In the genomic region with DNA sequence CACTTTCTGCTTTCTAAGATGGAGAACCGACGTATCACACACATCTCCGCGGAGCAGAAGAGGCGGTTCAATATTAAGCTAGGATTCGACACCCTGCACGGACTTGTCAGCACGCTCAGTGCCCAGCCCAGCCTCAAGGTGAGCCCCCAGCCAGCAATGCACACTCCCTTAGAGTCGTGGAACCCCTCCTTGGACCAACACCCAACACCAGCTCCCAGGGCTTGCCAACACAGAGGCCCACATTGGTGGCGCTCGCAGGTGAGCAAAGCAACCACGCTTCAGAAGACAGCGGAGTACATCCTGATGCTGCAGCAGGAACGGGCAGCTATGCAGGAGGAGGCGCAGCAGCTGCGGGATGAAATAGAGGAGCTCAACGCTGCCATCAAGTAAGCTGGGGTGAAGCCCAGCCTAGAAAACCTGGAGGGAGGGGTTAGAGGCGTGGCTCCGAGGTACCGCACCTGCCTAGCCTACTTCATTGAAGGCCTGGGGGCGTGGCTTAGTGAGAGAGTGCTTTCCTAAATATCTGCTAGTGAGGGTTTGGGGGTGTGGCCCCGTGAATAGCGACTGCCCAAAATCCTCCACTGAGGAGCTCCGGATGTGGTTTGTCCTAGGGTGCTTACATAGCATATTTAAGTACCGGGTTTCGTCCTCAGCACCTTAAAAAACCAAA, we compare ENCODE assay signal across 8 mouse cellular contexts. TPM values are rescaled to one million over a fixed set of nuclear protein-coding genes. Genes with fewer than 3 reads are reported as not detected.
DNase-seq lines count a peak whose midpoint lies in the region; ATAC-seq and TF ChIP-seq lines count a peak whose summit lies in the region.

No protein-coding gene starts in this region.

- ATAC-seq in heart, embryonic 15.5 days (replicated peaks; ENCODE audit: insufficient number of reproducible peaks, insufficient read depth, low FRiP score, low read depth): peak; percentile 57
- ATAC-seq in megakaryocyte progenitor cell, adult 5-6 weeks (replicated peaks; ENCODE audit: poor library complexity): peak; percentile 85

- DNase-seq in left cerebral cortex, adult 2 months (ENCODE audit: extremely low spot score in 1 of 2, low spot score in 2 of 2): peak in 1 of 2 experiments; percentile 15
- no peak for DNase-seq in left cerebral cortex, postnatal 10 days (ENCODE audit: extremely low spot score in 1 of 2, low spot score in 2 of 2)
- peak; percentile 60 for DNase-seq in c-Kit-positive CD71-positive TER-119-positive erythroid progenitor cells, embryonic 14.5 days (ENCODE audit: low spot score)
- peak; percentile 63 to 69 for DNase-seq in kidney, postnatal 36 days
- DNase-seq in spleen, postnatal 4 days (ENCODE audit: low spot score in 2 of 2): peak; percentile 56 to 70
- DNase-seq in adrenal gland, adult 8-10 months: no peak

- peaks cover 57% of the 10 kb centered on the region for H3K27me3 ChIP-seq in heart, embryonic 15.5 days

- H3K36me3 ChIP-seq in heart, embryonic 15.5 days: no peaks in the 10 kb centered on the region

- H3K4me3 ChIP-seq in left cerebral cortex, adult 2 months: peak overlapping the region; percentile 30
- H3K4me3 ChIP-seq in heart, embryonic 15.5 days: peak overlapping the region; percentile 28

- no peak overlapping the region for H3K27ac ChIP-seq in left cerebral cortex, adult 2 months
- no peak overlapping the region for H3K27ac ChIP-seq in heart, embryonic 15.5 days

- WGBS in heart, embryonic 15.5 days: 5% methylated on average over 26 of the region's 26 CpGs

- no peak overlapping the region for H3K9ac ChIP-seq in heart, embryonic 15.5 days

- no peak for TF ChIP-seq CTCF in left cerebral cortex, adult 2 months (IDR thresholded peaks at IDR 0.05)

- peaks cover 12% of the 10 kb centered on the region for H3K4me1 ChIP-seq in heart, embryonic 15.5 days (replicated peaks)

- no peaks in the 10 kb centered on the region for H3K9me3 ChIP-seq in heart, embryonic 15.5 days (replicated peaks)

- intact Hi-C loops in left cerebral cortex, adult 2 months (cut with DNase I): no loop called here
- intact Hi-C loops in left cerebral cortex, postnatal 10 days (cut with DNase I): no loop called here

- peak overlapping the region; percentile 53 for H3K4me2 ChIP-seq in heart, embryonic 15.5 days

RNA-seq across cellular contexts. Expression of a gene that starts 15.6 kb away (rescaled TPM):
- 10 to 100 TPM; 26.1 to 27.0 TPM for total RNA-seq in left cerebral cortex, adult 2 months (2021)
- total RNA-seq in left cerebral cortex, postnatal 10 days (2021): 10 to 100 TPM; 23.3 to 23.6 TPM
- 17.2 and 20.2 TPM in 2 replicates for polyA plus RNA-seq in heart, embryonic 15.5 days (2015; fragmentation: Nextera tagmentation; extraction: Ambion mirVana)
- 10.9 and 11.0 TPM in 2 replicates for total RNA-seq in megakaryocyte progenitor cell, adult 5-6 weeks (2015)
- 14.9 and 18.7 TPM in 2 replicates for total RNA-seq in megakaryocyte progenitor cell, adult 5-6 weeks (2017)
- 10 to 100 TPM; 21.2 to 30.4 (median 25.6) TPM for total RNA-seq in adrenal gland, adult 8-10 months (2022)

RNA-seq across cellular contexts. Expression of a gene that starts 34.2 kb away (rescaled TPM):
- total RNA-seq in left cerebral cortex, adult 2 months (2021): 10 to 100 TPM; 50.6 to 54.6 TPM
- 10 to 100 TPM; 29.4 to 33.0 TPM for total RNA-seq in left cerebral cortex, postnatal 10 days (2021)
- polyA plus RNA-seq in heart, embryonic 15.5 days (2015; fragmentation: Nextera tagmentation; extraction: Ambion mirVana): 39.3 and 39.4 TPM in 2 replicates
- 18.1 and 18.7 TPM in 2 replicates for total RNA-seq in megakaryocyte progenitor cell, adult 5-6 weeks (2015)
- total RNA-seq in megakaryocyte progenitor cell, adult 5-6 weeks (2017): 24.8 and 25.2 TPM in 2 replicates
- total RNA-seq in adrenal gland, adult 8-10 months (2022): 10 to 100 TPM; 65.5 to 89.7 (median 78.2) TPM

RNA-seq across cellular contexts. Expression of a gene that starts 44.2 kb away (rescaled TPM):
- total RNA-seq in left cerebral cortex, adult 2 months (2021): 1 to 10 TPM; 3.7 to 3.8 TPM
- total RNA-seq in left cerebral cortex, postnatal 10 days (2021): 1 to 10 TPM; 3.6 to 4.0 TPM
- polyA plus RNA-seq in heart, embryonic 15.5 days (2015; fragmentation: Nextera tagmentation; extraction: Ambion mirVana): 1.4 and 2.2 TPM in 2 replicates
- total RNA-seq in megakaryocyte progenitor cell, adult 5-6 weeks (2015): 0.07 and 0.27 TPM in 2 replicates
- not detected in 2 replicates for total RNA-seq in megakaryocyte progenitor cell, adult 5-6 weeks (2017)
- total RNA-seq in adrenal gland, adult 8-10 months (2022): 10 to 100 TPM; 33.6 to 42.9 (median 37.8) TPM

RNA-seq across cellular contexts. Expression of a gene that starts 53.2 kb away (rescaled TPM):
- 10 to 100 TPM; 76.2 to 79.7 TPM for total RNA-seq in left cerebral cortex, adult 2 months (2021)
- total RNA-seq in left cerebral cortex, postnatal 10 days (2021): 10 to 100 TPM; 44.6 to 45.7 TPM
- polyA plus RNA-seq in heart, embryonic 15.5 days (2015; fragmentation: Nextera tagmentation; extraction: Ambion mirVana): 20.9 and 25.8 TPM in 2 replicates
- total RNA-seq in megakaryocyte progenitor cell, adult 5-6 weeks (2015): 72.1 and 90.2 TPM in 2 replicates
- total RNA-seq in megakaryocyte progenitor cell, adult 5-6 weeks (2017): 128 and 160 TPM in 2 replicates
- total RNA-seq in adrenal gland, adult 8-10 months (2022): 100 to 1,000 TPM in 1 of 4 experiments, 10 to 100 TPM in 3; 71.4 to 118 (median 94.8) TPM

RNA-seq across cellular contexts. Expression of a gene that starts 55.8 kb away (rescaled TPM):
- total RNA-seq in left cerebral cortex, adult 2 months (2021): 10 to 100 TPM; 26.8 to 30.8 TPM
- total RNA-seq in left cerebral cortex, postnatal 10 days (2021): 10 to 100 TPM; 28.9 to 32.7 TPM
- polyA plus RNA-seq in heart, embryonic 15.5 days (2015; fragmentation: Nextera tagmentation; extraction: Ambion mirVana): 2.5 and 4.1 TPM in 2 replicates
- not detected in 2 replicates for total RNA-seq in megakaryocyte progenitor cell, adult 5-6 weeks (2015)
- total RNA-seq in megakaryocyte progenitor cell, adult 5-6 weeks (2017): not detected in 2 replicates
- 1 to 10 TPM; 2.2 to 6.5 (median 4.8) TPM for total RNA-seq in adrenal gland, adult 8-10 months (2022)

Comparison
In these comparisons a context has a peak if more than half of its experiments do, and no peak if none do; other contexts are left out.
1. DNase-seq: peak in c-Kit-positive CD71-positive TER-119-positive erythroid progenitor cells, embryonic 14.5 days (single experiment), kidney, postnatal 36 days (2 of 2) and spleen, postnatal 4 days (2 of 2); none in left cerebral cortex, postnatal 10 days (0 of 2) and adrenal gland, adult 8-10 months (single experiment).
2. RNA of a gene that starts 44.2 kb away (total RNA-seq): 33.6 to 42.9 TPM in adrenal gland, adult 8-10 months; 3.6 to 4.0 TPM in left cerebral cortex, postnatal 10 days, 3.7 to 3.8 TPM in left cerebral cortex, adult 2 months and 0.07 to 0.27 TPM in megakaryocyte progenitor cell, adult 5-6 weeks; every median in the first group is over 4 times any median in the second.